Mouse (Mus musculus): Measurements from ENCODE around the gene Kif26b.

The Kif26b gene

GRCm38 (mm10) chr1:178798333-178798732 is 269.4 kb downstream of the Kif26b start:
- DNase-seq: peak; percentile 75

GRCm38 (mm10) chr1:178798886-178799285 is 270.0 kb downstream of the Kif26b start:
- DNase-seq: no peak

- DNase-seq: no peak
Measured at GRCm38 (mm10) chr1:178799836-178800552, 271.1 kb downstream of the Kif26b start.

- no peak for DNase-seq
Measured at GRCm38 (mm10) chr1:178803155-178803554, 274.2 kb downstream of the Kif26b start.

GRCm38 (mm10) chr1:178817476-178817875 is 288.6 kb downstream of the Kif26b start:
- DNase-seq: no peak

GRCm38 (mm10) chr1:178819060-178819459 is 290.1 kb downstream of the Kif26b start:
- no peak for DNase-seq

GRCm38 (mm10) chr1:178820079-178820478 is 291.2 kb downstream of the Kif26b start:
- DNase-seq: no peak

- DNase-seq: no peak
Measured at GRCm38 (mm10) chr1:178820556-178821435, 291.9 kb downstream of the Kif26b start.

- DNase-seq: no peak
Measured at GRCm38 (mm10) chr1:178824871-178825270, 295.9 kb downstream of the Kif26b start.

GRCm38 (mm10) chr1:178827223-178827622 is 298.3 kb downstream of the Kif26b start:
- no peak for DNase-seq

GRCm38 (mm10) chr1:178829456-178829855 is 300.5 kb downstream of the Kif26b start:
- DNase-seq: peak; percentile 74

GRCm38 (mm10) chr1:178832571-178832970 is 303.6 kb downstream of the Kif26b start:
- no peak for DNase-seq

- no peak for DNase-seq
Measured at GRCm38 (mm10) chr1:178835805-178836204, 306.9 kb downstream of the Kif26b start.

- DNase-seq: no peak
Measured at GRCm38 (mm10) chr1:178836998-178837397, 308.1 kb downstream of the Kif26b start.

GRCm38 (mm10) chr1:178838696-178839320 is 309.9 kb downstream of the Kif26b start:
- no peak for DNase-seq

- no peak for DNase-seq
Measured at GRCm38 (mm10) chr1:178840311-178840710, 311.4 kb downstream of the Kif26b start.

GRCm38 (mm10) chr1:178844839-178845238 is 315.9 kb downstream of the Kif26b start:
- no peak for DNase-seq

GRCm38 (mm10) chr1:178847569-178847968 is 318.6 kb downstream of the Kif26b start:
- DNase-seq: no peak

- no peak for DNase-seq
Measured at GRCm38 (mm10) chr1:178848380-178849106, 319.6 kb downstream of the Kif26b start.

GRCm38 (mm10) chr1:178850569-178850968 is 321.6 kb downstream of the Kif26b start:
- no peak for DNase-seq

- no peak for DNase-seq
Measured at GRCm38 (mm10) chr1:178854936-178855335, 326.0 kb downstream of the Kif26b start.

GRCm38 (mm10) chr1:178855974-178856373 is 327.0 kb downstream of the Kif26b start:
- DNase-seq: no peak
